Mouse (Mus musculus) limb, embryonic 11.5 days (tissue): ENCODE results near the gene Zic1. TPM values are rescaled to one million over a fixed set of nuclear protein-coding genes. Genes with fewer than 3 reads are reported as not detected.

ENCODE experiments used
- ATAC-seq: fragments of 200-750 bp; cut with Nextera tagmentation; 2 replicates; pipeline ENCODE4 v1.8.0; 2017; ENCODE audit warnings: low read depth; ENCODE audit not compliant: insufficient number of reproducible peaks, low FRiP score, low TSS enrichment
- DNase-seq: peaks from one replicate; pipeline ENCODE4 v3.0.0-alpha.2; 2015; ENCODE audit warnings: low spot score
- H3K27ac ChIP-seq: fragments of 300-500 bp; sonication (generic); replicated peaks from 2 replicates; pipeline ENCODE4 v1.5.1; 2014; ENCODE audit warnings: low read depth, mild to moderate bottlenecking, low read length
- H3K27me3 ChIP-seq: fragments of 300-500 bp; sonication (generic); 2 replicates; pipeline ENCODE4 v1.6.1; 2014; ENCODE audit warnings: mild to moderate bottlenecking, low read length, mixed read lengths; ENCODE audit not compliant: control insufficient read depth, insufficient read depth
- H3K36me3 ChIP-seq: fragments of 300-500 bp; sonication (generic); 2 replicates; pipeline ENCODE4 v1.6.1; 2014; ENCODE audit warnings: mild to moderate bottlenecking, low read length, moderate library complexity, mixed read lengths; ENCODE audit not compliant: control insufficient read depth, insufficient read depth
- H3K4me1 ChIP-seq: fragments of 300-500 bp; sonication (generic); 2 replicates; pipeline ENCODE4 v1.6.1; 2014; ENCODE audit warnings: low read length, mixed read lengths; ENCODE audit not compliant: control insufficient read depth, insufficient read depth
- H3K4me2 ChIP-seq: fragments of 300-500 bp; sonication (generic); 2 replicates; pipeline ENCODE4 v1.6.1; 2014; ENCODE audit warnings: low read depth, mild to moderate bottlenecking, moderate library complexity; ENCODE audit not compliant: severe bottlenecking
- H3K4me3 ChIP-seq: fragments of 300-500 bp; sonication (generic); 2 replicates; pipeline ENCODE4 v1.5.1; 2014; ENCODE audit warnings: low read depth, low read length
- H3K9ac ChIP-seq: fragments of 300-500 bp; sonication (generic); 2 replicates; pipeline ENCODE4 v1.6.1; 2014; ENCODE audit warnings: mild to moderate bottlenecking, low read length
- H3K9me3 ChIP-seq: fragments of 300-500 bp; sonication (generic); 2 replicates; pipeline ENCODE4 v1.6.1; 2016; ENCODE audit warnings: low read length; ENCODE audit not compliant: control insufficient read depth
- WGBS: fragments of 180-500 bp; shearing (Covaris S2); extraction: QIAGEN DNeasy Blood & Tissue Kit; methylation state at CpG from one replicate; pipeline ENCODE4 v1.1.7; 2014; 5-methylcytosine and 5-hydroxymethylcytosine counted together
- polyA plus RNA-seq: library from polyadenylated mRNA; unstranded; fragments of >200 nt; fragmentation: Nextera tagmentation; extraction: Ambion mirVana; gene quantifications from 2 replicates; pipeline ENCODE4 v1.2.1, GENCODE M21; 2014

The Zic1 gene
- polyA plus RNA-seq, 1 experiment from 2014 or later = 0.27 TPM

- H3K4me1 ChIP-seq = no peaks in the 10 kb centered on the region
- peaks cover 95% of the 10 kb centered on the region for H3K27me3 ChIP-seq
- H3K4me3 ChIP-seq = no peak overlapping the region
- H3K9me3 ChIP-seq = no peaks in the 10 kb centered on the region
- ATAC-seq = no peak
- H3K9ac ChIP-seq = no peak overlapping the region
- H3K36me3 ChIP-seq = no peaks in the 10 kb centered on the region
- H3K4me2 ChIP-seq = no peak overlapping the region
- no peak for DNase-seq
- H3K27ac ChIP-seq = no peak overlapping the region
- 0% methylated on average over 17 of the region's 18 CpGs for WGBS
Measured at GRCm38 (mm10) chr9:91366226-91366998, 802 bp upstream of the Zic1 start.

- under 1% methylated on average over 29 of the region's 42 CpGs for WGBS
- Histone ChIP-seq H3K27me3 (peaks cover 90% of the 10 kb centered on the region), H3K4me1 (no peaks in the 10 kb centered on the region), H3K9me3 (no peaks in the 10 kb centered on the region), H3K4me2 (no peak overlapping the region; the same call in 1 of the 2 replicates), H3K36me3 (no peaks in the 10 kb centered on the region), H3K27ac (no peak overlapping the region), H3K4me3 (peak overlapping the region; percentile 16), H3K9ac (no peak overlapping the region)
- DNase-seq (no peak), ATAC-seq (0 out of 2 replicates have a peak, but pooled peaks have one; percentile 44)
Measured at GRCm38 (mm10) chr9:91364971-91365501, 574 bp downstream of the Zic1 start.

- H3K9me3 ChIP-seq = no peaks in the 10 kb centered on the region
- WGBS = under 1% methylated on average over 77 of the region's 77 CpGs
- H3K27ac ChIP-seq = no peak overlapping the region
- 0 out of 2 replicates have a peak, but pooled peaks have one; percentile 13 for ATAC-seq
- peak overlapping the region; percentile 12; the same call in 1 of the 2 replicates for H3K4me2 ChIP-seq
- peaks cover 87% of the 10 kb centered on the region for H3K27me3 ChIP-seq
- no peaks in the 10 kb centered on the region for H3K36me3 ChIP-seq
- no peak overlapping the region for H3K9ac ChIP-seq
- H3K4me1 ChIP-seq = no peaks in the 10 kb centered on the region
- H3K4me3 ChIP-seq = peak overlapping the region; percentile 16
- DNase-seq = peak; percentile 72
Measured at GRCm38 (mm10) chr9:91364127-91364970, 1.3 kb downstream of the Zic1 start.

- no peak for DNase-seq
- no peaks in the 10 kb centered on the region for H3K4me1 ChIP-seq
- no peak overlapping the region for H3K4me3 ChIP-seq
- H3K4me2 ChIP-seq = no peak overlapping the region
- ATAC-seq = no peak
- 1% methylated on average over 7 of the region's 7 CpGs for WGBS
- no peaks in the 10 kb centered on the region for H3K36me3 ChIP-seq
- H3K9ac ChIP-seq = no peak overlapping the region
- H3K27me3 ChIP-seq = peaks cover 85% of the 10 kb centered on the region
- H3K9me3 ChIP-seq = no peaks in the 10 kb centered on the region
- no peak overlapping the region for H3K27ac ChIP-seq
Measured at GRCm38 (mm10) chr9:91363814-91364126, 1.8 kb downstream of the Zic1 start.

- no peaks in the 10 kb centered on the region for H3K9me3 ChIP-seq
- H3K4me1 ChIP-seq = no peaks in the 10 kb centered on the region
- H3K27me3 ChIP-seq = peaks cover 80% of the 10 kb centered on the region
- no peak overlapping the region for H3K4me3 ChIP-seq
- no peak overlapping the region for H3K4me2 ChIP-seq
- no peak for ATAC-seq
- H3K36me3 ChIP-seq = no peaks in the 10 kb centered on the region
- 2% methylated on average over 14 of the region's 14 CpGs for WGBS
- H3K9ac ChIP-seq = no peak overlapping the region
- no peak overlapping the region for H3K27ac ChIP-seq
- peak; percentile 42 for DNase-seq
Measured at GRCm38 (mm10) chr9:91363011-91363730, 2.4 kb downstream of the Zic1 start.

- H3K36me3 ChIP-seq = no peaks in the 10 kb centered on the region
- WGBS = under 1% methylated on average over 45 of the region's 45 CpGs
- peak within 1 kb of the TSS; percentile 24 for H3K4me2 ChIP-seq
- peak within 1 kb of the TSS; percentile 23; the same call in 1 of the 2 replicates for H3K4me3 ChIP-seq
- DNase-seq (peak; percentile 76), ATAC-seq (peak; percentile 52; the same call in 1 of the 2 replicates)
- no peaks in the 10 kb centered on the region for H3K9me3 ChIP-seq
- no peak within 1 kb of the TSS for H3K27ac ChIP-seq
- no peaks in the 10 kb centered on the region for H3K4me1 ChIP-seq
- no peak within 1 kb of the TSS for H3K9ac ChIP-seq
- peaks cover 79% of the 10 kb centered on the region for H3K27me3 ChIP-seq
Measured at GRCm38 (mm10) chr9:91361856-91362601, 3.6 kb downstream of the Zic1 start, which contains the start of gene Zic4. TSS of gene Zic4 (plus strand) at chr9:91362413.

- Histone ChIP-seq H3K36me3 (no peaks in the 10 kb centered on the region), H3K4me1 (no peaks in the 10 kb centered on the region), H3K9ac (no peak overlapping the region), H3K4me2 (peak overlapping the region; percentile 24; the same call in 1 of the 2 replicates), H3K4me3 (peak overlapping the region; percentile 1; the same call in 1 of the 2 replicates), H3K27ac (no peak overlapping the region), H3K9me3 (no peaks in the 10 kb centered on the region), H3K27me3 (peaks cover 80% of the 10 kb centered on the region)
- ATAC-seq (peak; percentile 23; the same call in 1 of the 2 replicates), DNase-seq (peak; percentile 61)
- under 1% methylated on average over 35 of the region's 35 CpGs for WGBS
Measured at GRCm38 (mm10) chr9:91361033-91361855, 4.4 kb downstream of the Zic1 start.
